Mouse (Mus musculus) embryonic fibroblast, embryonic 13.5 days (primary cell): ENCODE measurements around the gene Slc1a6.

ENCODE experiments used
- CTCF ChIP-seq: IDR thresholded peaks from 2 replicates; pipeline ENCODE4 v1.5.1; 2011; ENCODE audit warnings: mild to moderate bottlenecking, control low read depth, low read length, moderate library complexity, borderline replicate concordance; ENCODE audit not compliant: insufficient read depth
- POLR2A ChIP-seq: IDR thresholded peaks from 2 replicates; pipeline ENCODE4 v1.6.1; 2011; ENCODE audit warnings: low read depth, mild to moderate bottlenecking, control low read depth, low read length, moderate library complexity

GRCm38 (mm10) chr10:78775830-78776229, 4.5 kb upstream of the Slc1a6 start:
- TF ChIP-seq CTCF (no peak), POLR2A (no peak)
